Comparison of ENCODE assay signal across 19 mouse cellular contexts in the genomic region with DNA sequence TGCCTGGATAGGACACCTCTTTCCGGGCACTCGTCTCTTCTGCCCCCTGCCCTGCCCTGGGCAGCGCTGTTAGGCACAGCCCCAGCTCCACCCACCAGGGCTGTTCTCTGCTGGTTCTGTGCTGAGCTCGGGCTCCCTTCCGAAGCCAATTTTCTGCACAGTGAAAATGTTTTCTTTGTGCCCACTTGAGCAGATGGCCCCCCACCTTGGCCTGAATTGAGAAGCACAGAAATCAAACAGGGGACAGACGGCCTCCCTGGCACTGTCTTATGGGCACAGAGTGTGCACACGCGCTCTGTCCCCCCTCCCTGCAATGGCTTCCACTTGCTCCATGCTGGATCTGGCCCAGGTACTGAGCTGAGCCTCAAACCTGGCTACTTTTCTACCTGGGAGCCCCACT. TPM values are rescaled to one million over a fixed set of nuclear protein-coding genes. Genes with fewer than 3 reads are reported as not detected.
A peak's percentile ranks its signal among the peaks of the same experiment; 100 is the strongest.
DNase-seq lines count a peak whose midpoint lies in the region; ATAC-seq and TF ChIP-seq lines count a peak whose summit lies in the region.
"Had no signal": no experiment of that assay in that cellular context is flagged by ENCODE, and none has a peak within 500 bp of the region (broad histone marks: within the 10 kb centered on the region; RNA-seq: fewer than 3 reads in every experiment).

No protein-coding gene starts in this region.

- H3K36me3 ChIP-seq in forebrain, embryonic 14.5 days (ENCODE audit: control insufficient read depth, insufficient read depth, low read length): no peaks in the 10 kb centered on the region
- H3K36me3 ChIP-seq in forebrain, embryonic 12.5 days (replicated peaks): no peaks in the 10 kb centered on the region
- H3K36me3 ChIP-seq in forebrain, postnatal 0 days (ENCODE audit: insufficient read depth): no peaks in the 10 kb centered on the region
- H3K36me3 ChIP-seq: embryonic facial prominence, embryonic 13.5 days; heart, embryonic 13.5 days; limb, embryonic 15.5 days had no signal

- DNase-seq in forebrain, embryonic 14.5 days (ENCODE audit: low spot score): peak; percentile 62
- peak; percentile 89 for DNase-seq in left cerebral cortex, postnatal 4 days
- DNase-seq in left cerebral cortex, adult 8-10 months (ENCODE audit: low spot score in 2 of 2): no peak
- DNase-seq in cerebellum, adult 8-10 months: peak; percentile 72
- DNase-seq in forebrain, postnatal 0 days: peak; percentile 67
- DNase-seq in ovary, postnatal 14 days (ENCODE audit: low spot score): no peak
- DNase-seq in kidney, postnatal 14 days: no peak
- DNase-seq: heart, postnatal 36 days; lung, postnatal 14 days; right cerebral cortex, postnatal 4 days; thymus, postnatal 4 days had no signal

- H3K4me1 ChIP-seq in forebrain, embryonic 14.5 days (ENCODE audit: control insufficient read depth, insufficient read depth, low read length): no peaks in the 10 kb centered on the region
- no peaks in the 10 kb centered on the region for H3K4me1 ChIP-seq in forebrain, embryonic 12.5 days
- H3K4me1 ChIP-seq in forebrain, postnatal 0 days (ENCODE audit: insufficient read depth): peaks cover 10% of the 10 kb centered on the region; the same call in 1 of the 2 replicates
- H3K4me1 ChIP-seq: embryonic facial prominence, embryonic 13.5 days; heart, embryonic 13.5 days; limb, embryonic 15.5 days had no signal

- no peaks in the 10 kb centered on the region for H3K27me3 ChIP-seq in forebrain, embryonic 14.5 days (replicated peaks; ENCODE audit: control insufficient read depth, insufficient read depth, low read length)
- H3K27me3 ChIP-seq in forebrain, embryonic 12.5 days: peaks cover 9% of the 10 kb centered on the region; the same call in 1 of the 2 replicates
- no peaks in the 10 kb centered on the region for H3K27me3 ChIP-seq in forebrain, postnatal 0 days (ENCODE audit: insufficient read depth, low read length)
- H3K27me3 ChIP-seq: embryonic facial prominence, embryonic 13.5 days; limb, embryonic 15.5 days had no signal

- H3K9me3 ChIP-seq in forebrain, embryonic 14.5 days (replicated peaks; ENCODE audit: control insufficient read depth, low read length): no peaks in the 10 kb centered on the region
- no peaks in the 10 kb centered on the region for H3K9me3 ChIP-seq in forebrain, embryonic 12.5 days
- no peaks in the 10 kb centered on the region for H3K9me3 ChIP-seq in forebrain, postnatal 0 days (ENCODE audit: low read length)
- H3K9me3 ChIP-seq: embryonic facial prominence, embryonic 13.5 days; heart, embryonic 13.5 days; limb, embryonic 15.5 days; megakaryocyte, embryonic 14.5 days had no signal

- H3K9ac ChIP-seq in forebrain, embryonic 14.5 days (ENCODE audit: low read length): no peak overlapping the region
- H3K9ac ChIP-seq in forebrain, embryonic 12.5 days: no peak overlapping the region
- 0 out of 2 replicates have a peak overlapping the region, but pooled peaks have one; percentile 3 for H3K9ac ChIP-seq in forebrain, postnatal 0 days
- H3K9ac ChIP-seq: embryonic facial prominence, embryonic 13.5 days; heart, embryonic 13.5 days; limb, embryonic 15.5 days had no signal

- no peak for TF ChIP-seq CTCF in forebrain, postnatal 0 days (IDR thresholded peaks at IDR 0.05; ENCODE audit: low read depth)

- H3K27ac ChIP-seq in forebrain, embryonic 14.5 days (ENCODE audit: low read depth, low read length): peak overlapping the region; percentile 55; the same call in 1 of the 2 replicates
- H3K27ac ChIP-seq in forebrain, embryonic 12.5 days: no peak overlapping the region
- no peak overlapping the region for H3K27ac ChIP-seq in forebrain, postnatal 0 days (ENCODE audit: low read depth, low read length)
- H3K27ac ChIP-seq: embryonic facial prominence, embryonic 13.5 days; heart, embryonic 13.5 days; limb, embryonic 15.5 days had no signal

- WGBS in forebrain, embryonic 14.5 days: 35% methylated on average over 8 of the region's 8 CpGs
- WGBS in forebrain, embryonic 12.5 days: 70% methylated on average over 8 of the region's 8 CpGs
- WGBS in forebrain, postnatal 0 days: 27% methylated on average over 8 of the region's 8 CpGs

- ATAC-seq in forebrain, embryonic 14.5 days: no peak; the same call in 1 of the 2 replicates
- ATAC-seq in forebrain, embryonic 12.5 days (ENCODE audit: low FRiP score): no peak
- ATAC-seq in forebrain, postnatal 0 days: peak; percentile 70
- ATAC-seq: intestine, postnatal 0 days had no signal

- no peak overlapping the region for H3K4me2 ChIP-seq in forebrain, embryonic 14.5 days (ENCODE audit: low read length)
- H3K4me2 ChIP-seq in forebrain, embryonic 12.5 days: no peak overlapping the region
- no peak overlapping the region for H3K4me2 ChIP-seq in forebrain, postnatal 0 days (ENCODE audit: low read depth)
- H3K4me2 ChIP-seq: embryonic facial prominence, embryonic 13.5 days; heart, embryonic 13.5 days; limb, embryonic 15.5 days had no signal

- intact Hi-C loops in left cerebral cortex, postnatal 4 days (cut with DNase I): no loop called here

- H3K4me3 ChIP-seq in forebrain, embryonic 14.5 days (ENCODE audit: low read depth, low read length): no peak overlapping the region
- no peak overlapping the region for H3K4me3 ChIP-seq in forebrain, embryonic 12.5 days (replicated peaks)
- no peak overlapping the region for H3K4me3 ChIP-seq in forebrain, postnatal 0 days (ENCODE audit: low read depth, low read length)
- H3K4me3 ChIP-seq: embryonic facial prominence, embryonic 13.5 days; heart, embryonic 13.5 days; limb, embryonic 15.5 days; megakaryocyte, embryonic 14.5 days had no signal

RNA-seq across cellular contexts. Expression of gene Nptx1, which starts 15.1 kb away (rescaled TPM):
- polyA plus RNA-seq in forebrain, embryonic 14.5 days (2014; fragmentation: Nextera tagmentation; extraction: Ambion mirVana): 4.1 and 6.7 TPM in 2 replicates
- polyA plus RNA-seq in forebrain, embryonic 12.5 days (2016; fragmentation: Nextera tagmentation; extraction: Ambion mirVana): 4.0 and 4.8 TPM in 2 replicates
- total RNA-seq in left cerebral cortex, postnatal 4 days (2021): 10 to 100 TPM; 15.7 to 19.7 TPM
- total RNA-seq in left cerebral cortex, adult 8-10 months (2022): 100 to 1,000 TPM; 185 to 209 (median 199) TPM
- total RNA-seq in forebrain, postnatal 0 days (2014; rRNA removed): 10.0 and 14.2 TPM in 2 replicates
- 5.1 and 6.9 TPM in 2 replicates for polyA plus RNA-seq in forebrain, postnatal 0 days (2015; fragmentation: Nextera tagmentation; extraction: Ambion mirVana)
- total RNA-seq: common myeloid progenitor, adult 5-6 weeks; MEL had no signal

RNA-seq across cellular contexts. Expression of gene Endov, which starts 41.3 kb away (rescaled TPM):
- 15.9 and 18.0 TPM in 2 replicates for polyA plus RNA-seq in forebrain, embryonic 14.5 days (2014; fragmentation: Nextera tagmentation; extraction: Ambion mirVana)
- polyA plus RNA-seq in forebrain, embryonic 12.5 days (2016; fragmentation: Nextera tagmentation; extraction: Ambion mirVana): 23.1 and 23.5 TPM in 2 replicates
- total RNA-seq in left cerebral cortex, postnatal 4 days (2021): 10 to 100 TPM; 28.8 to 29.1 TPM
- total RNA-seq in left cerebral cortex, adult 8-10 months (2022): 10 to 100 TPM; 27.8 to 35.2 (median 32.8) TPM
- 35.6 and 42.8 TPM in 2 replicates for total RNA-seq in forebrain, postnatal 0 days (2014; rRNA removed)
- 15.2 and 16.9 TPM in 2 replicates for polyA plus RNA-seq in forebrain, postnatal 0 days (2015; fragmentation: Nextera tagmentation; extraction: Ambion mirVana)

Comparison
In these comparisons a context has a peak if more than half of its experiments do, and no peak if none do; other contexts are left out.
1. DNase-seq: peak in forebrain, embryonic 14.5 days (single experiment), left cerebral cortex, postnatal 4 days (single experiment), cerebellum, adult 8-10 months (single experiment) and forebrain, postnatal 0 days (single experiment); none in left cerebral cortex, adult 8-10 months (0 of 2), ovary, postnatal 14 days (single experiment) and kidney, postnatal 14 days (single experiment).
2. RNA of gene Nptx1, which starts 15.1 kb away (total RNA-seq): 185 to 209 TPM in left cerebral cortex, adult 8-10 months; 15.7 to 19.7 TPM in left cerebral cortex, postnatal 4 days and 10.0 to 14.2 TPM in forebrain, postnatal 0 days; every median in the first group is over 4 times any median in the second.